Mouse (Mus musculus) kidney, adult 2 months (tissue): ENCODE data around the gene Mrps12. TPM values are rescaled to one million over a fixed set of nuclear protein-coding genes. Genes with fewer than 3 reads are reported as not detected.
A peak's percentile ranks its signal among the peaks of the same experiment; 100 is the strongest.

Experiments used
- DNase-seq: peaks from one replicate; pipeline ENCODE4 v3.0.0; 2021
- H3K27ac ChIP-seq: fragments of 200-500 bp; 2 replicates; pipeline ENCODE4 v1.5.1; 2012; ENCODE audit warnings: low read depth, low read length, control low read depth, inconsistent platforms; ENCODE audit not compliant: insufficient read depth
- H3K27me3 ChIP-seq: fragments of 200-500 bp; replicated peaks from 2 replicates; pipeline ENCODE4 v1.6.1; 2012; ENCODE audit warnings: mild to moderate bottlenecking, moderate library complexity, low read length, inconsistent platforms; ENCODE audit not compliant: control insufficient read depth, insufficient read depth
- H3K36me3 ChIP-seq: fragments of 200-500 bp; 2 replicates; pipeline ENCODE4 v1.6.1; 2012; ENCODE audit warnings: mild to moderate bottlenecking, moderate library complexity, low read length, inconsistent platforms; ENCODE audit not compliant: control insufficient read depth, insufficient read depth
- H3K4me1 ChIP-seq: fragments of 200-500 bp; 2 replicates; pipeline ENCODE4 v1.6.1; 2011; ENCODE audit warnings: low read length; ENCODE audit not compliant: control insufficient read depth, insufficient read depth
- H3K4me3 ChIP-seq: fragments of 200-500 bp; 2 replicates; pipeline ENCODE4 v1.5.1; 2011; ENCODE audit warnings: mild to moderate bottlenecking, low read depth, low read length, control low read depth; ENCODE audit not compliant: insufficient read depth
- CTCF ChIP-seq: fragments of 200-500 bp; conservative IDR thresholded peaks from 2 replicates; pipeline ENCODE4 v1.5.1; 2011; ENCODE audit warnings: low read depth, mild to moderate bottlenecking, control low read depth, low read length, moderate library complexity, mixed read lengths; ENCODE audit not compliant: insufficient read depth, insufficient read length
- POLR2A ChIP-seq: fragments of 200-500 bp; IDR thresholded peaks from one replicate; pipeline ENCODE4 v1.6.1; 2011; ENCODE audit warnings: low read depth, low read length, control low read depth
- WGBS: fragments of 180-500 bp; shearing (Covaris S2); methylation state at CpG from one replicate; pipeline ENCODE4 v1.1.7; 2018; 5-methylcytosine and 5-hydroxymethylcytosine counted together
- polyA plus RNA-seq: library from polyadenylated mRNA; depleted of rRNA; stranded (reverse); fragments of >200 nt; gene quantifications from 2 replicates; pipeline ENCODE4 v1.2.3, GENCODE M21; 2012

The Mrps12 gene
- polyA plus RNA-seq, 1 experiment, result 79.8 TPM

DNA sequence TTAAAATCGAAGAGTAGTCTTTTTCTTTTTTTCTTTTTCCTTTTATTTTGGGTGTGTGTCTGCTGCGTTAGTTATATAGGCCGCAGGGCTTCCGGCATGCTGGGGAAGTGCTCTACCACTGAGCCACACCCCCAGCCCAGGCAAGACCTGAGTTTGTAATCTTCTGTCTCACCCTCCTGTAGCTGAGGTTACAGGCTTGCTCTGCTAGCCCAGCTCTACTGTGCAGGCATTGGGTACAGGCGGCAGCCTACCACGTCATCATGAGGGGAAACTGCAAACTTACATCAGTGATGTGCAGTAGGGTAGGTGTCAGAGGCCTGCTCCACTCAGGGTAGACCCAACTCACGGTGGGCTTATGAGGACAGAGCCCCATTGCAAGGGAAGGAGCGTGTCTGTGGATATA lies 39.6 kb upstream of the Mrps12 start:
- WGBS, result 89% methylated on average over 8 of the region's 8 CpGs
- no peak overlapping the region for H3K27ac ChIP-seq
- H3K4me1 ChIP-seq, result no peaks in the 10 kb centered on the region
- H3K4me3 ChIP-seq, result no peak overlapping the region
- TF ChIP-seq CTCF, result no peak
- no peak for TF ChIP-seq POLR2A
- DNase-seq, result no peak
- no peaks in the 10 kb centered on the region; the same call in 1 of the 2 replicates for H3K36me3 ChIP-seq
- no peaks in the 10 kb centered on the region for H3K27me3 ChIP-seq

GRCm38 (mm10) chr7:28780857-28781256 lies 39.2 kb upstream of the Mrps12 start:
- DNase-seq, result peak; percentile 58
- TF ChIP-seq CTCF (no peak), POLR2A (no peak)
- Histone ChIP-seq H3K36me3 (no peaks in the 10 kb centered on the region), H3K27me3 (no peaks in the 10 kb centered on the region), H3K27ac (no peak overlapping the region), H3K4me3 (no peak overlapping the region), H3K4me1 (no peaks in the 10 kb centered on the region)
- WGBS, result 50% methylated on average over 7 of the region's 7 CpGs

GRCm38 (mm10) chr7:28780067-28780658 lies 38.5 kb upstream of the Mrps12 start:
- Histone ChIP-seq H3K27ac (no peak overlapping the region), H3K4me3 (no peak overlapping the region), H3K27me3 (no peaks in the 10 kb centered on the region), H3K4me1 (no peaks in the 10 kb centered on the region), H3K36me3 (no peaks in the 10 kb centered on the region)
- peak; percentile 70 for TF ChIP-seq CTCF
- no peak for TF ChIP-seq POLR2A
- WGBS, result 40% methylated on average over 6 of the region's 6 CpGs
- peak; percentile 88 for DNase-seq

GRCm38 (mm10) chr7:28778825-28779224 lies 37.2 kb upstream of the Mrps12 start:
- Histone ChIP-seq H3K36me3 (no peaks in the 10 kb centered on the region), H3K27me3 (no peaks in the 10 kb centered on the region), H3K4me3 (no peak overlapping the region), H3K4me1 (no peaks in the 10 kb centered on the region), H3K27ac (no peak overlapping the region)
- TF ChIP-seq CTCF (no peak), POLR2A (no peak)
- WGBS, result 82% methylated on average over 9 of the region's 9 CpGs
- no peak for DNase-seq

GRCm38 (mm10) chr7:28775129-28775528 lies 33.5 kb upstream of the Mrps12 start:
- H3K36me3 ChIP-seq, result no peaks in the 10 kb centered on the region
- H3K4me3 ChIP-seq, result no peak overlapping the region
- no peaks in the 10 kb centered on the region for H3K4me1 ChIP-seq
- DNase-seq, result no peak
- no peaks in the 10 kb centered on the region for H3K27me3 ChIP-seq
- 86% methylated on average over 7 of the region's 7 CpGs for WGBS
- H3K27ac ChIP-seq, result no peak overlapping the region
- TF ChIP-seq CTCF (no peak), POLR2A (no peak)

GRCm38 (mm10) chr7:28774164-28774563 lies 32.5 kb upstream of the Mrps12 start:
- no peak for DNase-seq

GRCm38 (mm10) chr7:28773163-28773562 lies 31.5 kb upstream of the Mrps12 start:
- Histone ChIP-seq H3K4me3 (no peak overlapping the region), H3K27me3 (no peaks in the 10 kb centered on the region), H3K27ac (no peak overlapping the region), H3K36me3 (no peaks in the 10 kb centered on the region), H3K4me1 (no peaks in the 10 kb centered on the region)
- WGBS, result 56% methylated on average over 3 of the region's 3 CpGs
- no peak for TF ChIP-seq CTCF
- TF ChIP-seq POLR2A, result no peak
- DNase-seq, result no peak

More at GRCm38 (mm10) chr7:28774164-28774563, 32.5 kb upstream of the Mrps12 start:
- TF ChIP-seq CTCF (no peak), POLR2A (no peak)
- no peaks in the 10 kb centered on the region for H3K36me3 ChIP-seq
- no peaks in the 10 kb centered on the region for H3K27me3 ChIP-seq
- no peak overlapping the region for H3K27ac ChIP-seq
- no peak overlapping the region for H3K4me3 ChIP-seq
- no peaks in the 10 kb centered on the region for H3K4me1 ChIP-seq
- 78% methylated on average over 12 of the region's 12 CpGs for WGBS

- Histone ChIP-seq H3K4me1 (peaks cover 5% of the 10 kb centered on the region; the same call in 1 of the 2 replicates), H3K4me3 (no peak overlapping the region), H3K36me3 (no peaks in the 10 kb centered on the region), H3K27ac (no peak overlapping the region), H3K27me3 (no peaks in the 10 kb centered on the region)
- TF ChIP-seq CTCF (no peak), POLR2A (no peak)
- WGBS, result 85% methylated on average over 11 of the region's 11 CpGs
- peak; percentile 27 for DNase-seq
Measured at GRCm38 (mm10) chr7:28771867-28772266, 30.2 kb upstream of the Mrps12 start.
